Mouse (Mus musculus) hindbrain, embryonic 16.5 days (tissue): ENCODE measurements around the gene Zgpat. TPM values are rescaled to one million over a fixed set of nuclear protein-coding genes. Genes with fewer than 3 reads are reported as not detected.

ENCODE experiments used
- ATAC-seq: fragments of 200-750 bp; cut with Nextera tagmentation; 2 replicates; pipeline ENCODE4 v1.8.0; 2017; ENCODE audit warnings: moderate TSS enrichment, moderate library complexity
- H3K27ac ChIP-seq: fragments of 300-500 bp; sonication (generic); 2 replicates; pipeline ENCODE4 v1.5.1; 2014; ENCODE audit warnings: low read depth, mild to moderate bottlenecking, control low read depth, low read length, moderate library complexity
- H3K27me3 ChIP-seq: fragments of 300-500 bp; sonication (generic); replicated peaks from 2 replicates; pipeline ENCODE4 v1.6.1; 2014; ENCODE audit warnings: low read length; ENCODE audit not compliant: control insufficient read depth, insufficient read depth
- H3K36me3 ChIP-seq: fragments of 300-500 bp; sonication (generic); 2 replicates; pipeline ENCODE4 v1.6.1; 2014; ENCODE audit warnings: mild to moderate bottlenecking, low read length, moderate library complexity, mixed read lengths; ENCODE audit not compliant: control insufficient read depth, insufficient read depth
- H3K4me1 ChIP-seq: fragments of 300-500 bp; sonication (generic); 2 replicates; pipeline ENCODE4 v1.6.1; 2014; ENCODE audit warnings: low read depth, low read length; ENCODE audit not compliant: control insufficient read depth, insufficient read depth
- H3K4me2 ChIP-seq: fragments of 300-500 bp; sonication (generic); 2 replicates; pipeline ENCODE4 v1.6.1; 2014; ENCODE audit warnings: mild to moderate bottlenecking, low read length, control low read depth, moderate library complexity
- H3K4me3 ChIP-seq: fragments of 300-500 bp; sonication (generic); 2 replicates; pipeline ENCODE4 v1.5.1; 2014; ENCODE audit warnings: mild to moderate bottlenecking, low read length, control low read depth, moderate library complexity
- H3K9ac ChIP-seq: fragments of 300-500 bp; sonication (generic); 2 replicates; pipeline ENCODE4 v1.6.1; 2014; ENCODE audit warnings: low read depth, mild to moderate bottlenecking, control low read depth, low read length, moderate library complexity
- H3K9me3 ChIP-seq: fragments of 300-500 bp; sonication (generic); 2 replicates; pipeline ENCODE4 v1.6.1; 2014; ENCODE audit warnings: mild to moderate bottlenecking, low read length, moderate library complexity; ENCODE audit not compliant: control insufficient read depth
- WGBS: fragments of 180-500 bp; shearing (Covaris S2); extraction: QIAGEN DNeasy Blood & Tissue Kit; methylation state at CpG from one replicate; pipeline ENCODE4 v1.1.7; 2014; 5-methylcytosine and 5-hydroxymethylcytosine counted together
- polyA plus RNA-seq: library from polyadenylated mRNA; unstranded; fragments of >200 nt; fragmentation: Nextera tagmentation; extraction: Ambion mirVana; gene quantifications from 2 replicates; pipeline ENCODE4 v1.2.1, GENCODE M21; 2015

The Zgpat gene
- polyA plus RNA-seq: 75.0 and 83.7 TPM in 2 replicates

DNA sequence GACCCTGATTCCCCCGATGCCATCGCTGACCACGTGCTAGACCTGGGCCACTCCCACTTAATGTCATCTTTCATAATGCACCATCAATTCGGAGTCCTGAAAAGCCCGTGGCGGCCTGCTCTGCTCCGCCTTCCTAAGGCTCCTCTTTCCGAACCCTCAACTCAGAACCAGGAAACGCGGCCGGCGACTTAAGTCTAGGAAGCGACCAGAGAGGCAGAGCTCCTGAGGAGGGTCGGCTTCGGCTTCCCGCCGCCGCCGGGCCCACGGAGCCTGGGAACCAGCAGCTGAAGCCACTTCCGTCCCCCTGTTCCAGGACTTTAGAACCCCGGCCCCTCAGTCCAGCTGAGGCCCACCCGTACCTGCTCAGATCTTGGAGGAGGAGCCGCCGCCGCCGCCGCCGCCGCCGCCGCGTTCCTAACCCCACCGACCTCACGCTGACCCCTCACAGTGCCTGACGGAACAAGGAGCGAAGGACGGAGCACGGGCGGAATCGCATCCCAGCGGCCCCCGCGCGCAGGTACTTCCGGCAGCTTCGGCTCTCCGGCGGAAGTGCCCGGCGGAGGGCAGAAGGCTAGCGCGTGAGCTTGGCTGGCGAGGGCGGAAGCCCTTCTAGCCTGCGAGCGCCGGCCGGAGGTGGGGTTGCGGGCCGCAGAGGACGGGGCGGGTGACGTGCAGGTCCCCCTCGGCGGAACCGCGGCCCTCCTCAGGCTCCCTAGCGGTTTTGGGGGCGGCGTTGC is at the start of gene Zgpat, which contains the start of gene Arfrp1:
Gene Zgpat (plus strand): TSS at position 69 of the 737 bp plus-strand sequence.
Gene Arfrp1 (minus strand): TSS at position 545 of the 737 bp plus-strand sequence.
- Histone ChIP-seq H3K27ac (peak within 1 kb of the TSS; percentile 92), H3K4me2 (peak within 1 kb of the TSS; percentile 69), H3K4me1 (peaks cover 29% of the 10 kb centered on the region), H3K4me3 (peak within 1 kb of the TSS; percentile 52), H3K27me3 (no peaks in the 10 kb centered on the region), H3K9me3 (no peaks in the 10 kb centered on the region), H3K36me3 (peaks cover 8% of the 10 kb centered on the region), H3K9ac (peak within 1 kb of the TSS; percentile 78)
- under 1% methylated on average over 71 of the region's 71 CpGs for WGBS
- peak; percentile 94 for ATAC-seq

- Histone ChIP-seq H3K4me3 (peak within 1 kb of the TSS; percentile 72), H3K4me2 (peak within 1 kb of the TSS; percentile 70), H3K9me3 (no peaks in the 10 kb centered on the region), H3K27ac (peak within 1 kb of the TSS; percentile 57), H3K4me1 (peaks cover 11% of the 10 kb centered on the region), H3K9ac (peak within 1 kb of the TSS; percentile 61), H3K27me3 (no peaks in the 10 kb centered on the region), H3K36me3 (peaks cover 10% of the 10 kb centered on the region)
- ATAC-seq: peak; percentile 93
- 5% methylated on average over 40 of the region's 40 CpGs for WGBS
Measured at GRCm38 (mm10) chr2:181319248-181320102, 45.3 kb upstream of the Zgpat start, which contains the start of gene Rtel1. Gene Rtel1 (plus strand): TSS chr2:181319739.

GRCm38 (mm10) chr2:181320103-181320499 is 44.6 kb upstream of the Zgpat start:
- H3K4me1 ChIP-seq: peaks cover 11% of the 10 kb centered on the region
- peak overlapping the region; percentile 61 for H3K9ac ChIP-seq
- 15% methylated on average over 7 of the region's 7 CpGs for WGBS
- ATAC-seq: no peak
- no peaks in the 10 kb centered on the region for H3K27me3 ChIP-seq
- no peaks in the 10 kb centered on the region for H3K9me3 ChIP-seq
- no peak overlapping the region; the same call in 1 of the 2 replicates for H3K27ac ChIP-seq
- H3K36me3 ChIP-seq: peaks cover 10% of the 10 kb centered on the region
- H3K4me3 ChIP-seq: peak overlapping the region; percentile 72
- H3K4me2 ChIP-seq: peak overlapping the region; percentile 70

DNA sequence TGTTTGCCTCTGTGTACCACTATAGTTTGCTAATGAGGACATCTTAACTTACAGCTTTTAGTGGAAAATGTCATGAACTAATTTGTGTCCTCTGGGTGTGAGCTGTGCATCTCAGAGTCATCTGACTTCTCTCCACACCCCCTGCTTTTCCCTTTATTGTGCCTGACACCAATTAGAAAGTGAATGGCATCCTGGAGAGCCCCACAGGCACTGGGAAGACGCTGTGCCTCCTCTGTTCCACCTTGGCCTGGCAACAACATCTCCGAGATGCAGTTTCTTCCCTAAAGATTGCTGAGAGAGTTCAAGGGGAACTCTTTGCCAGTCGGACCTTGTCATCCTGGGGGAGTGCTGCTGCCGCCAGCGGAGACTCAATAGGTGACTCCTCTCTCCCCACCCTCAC is 42.6 kb upstream of the Zgpat start:
- Histone ChIP-seq H3K4me1 (peaks cover 11% of the 10 kb centered on the region), H3K27ac (no peak overlapping the region), H3K27me3 (no peaks in the 10 kb centered on the region), H3K9ac (no peak overlapping the region), H3K4me3 (no peak overlapping the region), H3K9me3 (no peaks in the 10 kb centered on the region), H3K4me2 (no peak overlapping the region), H3K36me3 (peaks cover 10% of the 10 kb centered on the region)
- ATAC-seq: no peak
- WGBS: 73% methylated on average over 5 of the region's 5 CpGs

- H3K4me3 ChIP-seq: no peak overlapping the region
- peaks cover 21% of the 10 kb centered on the region for H3K36me3 ChIP-seq
- H3K27ac ChIP-seq: no peak overlapping the region
- H3K4me2 ChIP-seq: no peak overlapping the region
- WGBS: 94% methylated on average over 2 of the region's 2 CpGs
- no peak overlapping the region for H3K9ac ChIP-seq
- H3K9me3 ChIP-seq: no peaks in the 10 kb centered on the region
- H3K27me3 ChIP-seq: no peaks in the 10 kb centered on the region
- no peaks in the 10 kb centered on the region for H3K4me1 ChIP-seq
- ATAC-seq: no peak
Measured at GRCm38 (mm10) chr2:181326098-181326497, 38.6 kb upstream of the Zgpat start.

DNA sequence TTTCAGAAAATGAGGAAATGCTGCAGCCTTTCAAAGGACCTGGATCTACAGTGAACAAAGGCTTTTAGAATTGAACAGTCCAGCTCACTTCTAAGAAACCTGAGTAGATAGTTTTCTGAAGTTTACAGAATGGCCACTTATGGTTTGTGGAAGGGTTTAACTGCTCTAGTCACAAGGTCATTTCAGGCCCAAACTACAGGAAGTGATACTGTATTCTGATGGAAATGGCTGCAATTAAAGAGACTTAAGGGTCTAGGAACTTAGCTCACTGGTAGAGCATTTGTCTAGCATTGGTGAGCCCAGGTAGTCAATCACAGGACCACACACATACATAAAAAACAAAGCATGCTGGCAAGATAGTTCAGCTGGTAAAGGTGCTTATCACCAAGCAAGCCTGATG is 32.2 kb upstream of the Zgpat start:
- no peak overlapping the region for H3K4me2 ChIP-seq
- H3K36me3 ChIP-seq: peaks cover 23% of the 10 kb centered on the region
- no peaks in the 10 kb centered on the region for H3K9me3 ChIP-seq
- ATAC-seq: no peak
- no peaks in the 10 kb centered on the region for H3K27me3 ChIP-seq
- no peak overlapping the region for H3K27ac ChIP-seq
- H3K4me3 ChIP-seq: no peak overlapping the region
- H3K4me1 ChIP-seq: no peaks in the 10 kb centered on the region
- H3K9ac ChIP-seq: no peak overlapping the region

DNA sequence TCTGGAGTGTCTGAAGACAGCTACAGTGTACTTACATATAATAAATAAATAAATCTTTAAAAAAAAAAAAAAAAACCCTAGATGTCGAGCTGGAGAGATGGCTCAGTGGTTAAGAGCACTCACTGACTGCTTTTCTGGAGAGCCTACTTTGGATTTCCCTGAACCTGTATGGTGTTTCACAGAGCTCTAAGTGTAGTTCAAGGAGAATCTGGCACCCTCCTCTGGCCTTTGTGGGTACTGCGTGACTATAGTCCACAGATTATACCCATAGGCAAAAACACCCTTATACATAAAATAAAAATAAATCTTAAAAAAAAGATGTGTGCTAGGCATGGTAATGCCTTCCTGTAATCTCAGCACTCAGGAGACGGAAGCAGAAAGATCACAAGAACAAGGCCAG is 30.7 kb upstream of the Zgpat start:
- ATAC-seq: peak; percentile 69
- whole genome bisulfite sequencing: 64% methylated on average over 3 of the region's 3 CpGs
- no peaks in the 10 kb centered on the region for H3K4me1 ChIP-seq
- H3K27me3 ChIP-seq: no peaks in the 10 kb centered on the region
- no peak overlapping the region for H3K4me3 ChIP-seq
- peaks cover 17% of the 10 kb centered on the region for H3K36me3 ChIP-seq
- no peak overlapping the region for H3K9ac ChIP-seq
- H3K9me3 ChIP-seq: no peaks in the 10 kb centered on the region
- no peak overlapping the region for H3K27ac ChIP-seq
- H3K4me2 ChIP-seq: no peak overlapping the region

DNA sequence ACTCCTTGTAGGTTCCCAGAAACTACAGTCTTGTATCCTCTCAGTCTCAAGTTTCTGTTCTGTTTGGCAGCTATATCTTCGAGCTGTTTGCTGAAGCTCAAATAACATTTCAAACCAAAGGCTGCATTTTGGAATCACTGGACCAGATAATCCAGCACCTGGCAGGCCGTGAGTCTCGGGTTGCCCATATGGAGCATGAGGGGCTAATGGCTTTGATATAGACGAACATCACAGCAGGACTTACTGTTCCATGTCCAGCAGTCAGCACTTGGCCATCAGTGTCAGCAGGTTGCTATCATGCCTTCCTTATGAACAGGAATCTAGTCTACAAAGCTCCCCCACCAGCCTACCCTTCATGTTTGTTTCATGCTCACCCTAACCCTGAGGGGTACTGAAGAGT is 24.3 kb upstream of the Zgpat start:
- H3K9me3 ChIP-seq: no peaks in the 10 kb centered on the region
- H3K4me1 ChIP-seq: no peaks in the 10 kb centered on the region
- no peak overlapping the region for H3K4me3 ChIP-seq
- peaks cover 20% of the 10 kb centered on the region for H3K36me3 ChIP-seq
- no peaks in the 10 kb centered on the region for H3K27me3 ChIP-seq
- H3K9ac ChIP-seq: no peak overlapping the region
- no peak overlapping the region for H3K27ac ChIP-seq
- H3K4me2 ChIP-seq: no peak overlapping the region
- ATAC-seq: no peak
- 85% methylated on average over 4 of the region's 4 CpGs for WGBS

- Histone ChIP-seq H3K4me3 (no peak overlapping the region), H3K27me3 (no peaks in the 10 kb centered on the region), H3K4me1 (no peaks in the 10 kb centered on the region), H3K9ac (no peak overlapping the region), H3K27ac (no peak overlapping the region), H3K4me2 (no peak overlapping the region), H3K9me3 (no peaks in the 10 kb centered on the region), H3K36me3 (peaks cover 17% of the 10 kb centered on the region; the same call in 1 of the 2 replicates)
- no peak for ATAC-seq
- WGBS: 92% methylated on average over 6 of the region's 6 CpGs
Measured at GRCm38 (mm10) chr2:181342766-181343165, 22.0 kb upstream of the Zgpat start.
